Mouse (Mus musculus) myocyte (in vitro differentiated cells): ENCODE results near the gene Zyg11b. TPM values are rescaled to one million over a fixed set of nuclear protein-coding genes. Genes with fewer than 3 reads are reported as not detected.
A peak's percentile ranks its signal among the peaks of the same experiment; 100 is the strongest.

ENCODE experiments used
- H3K27me3 ChIP-seq: one replicate; pipeline ENCODE4 v1.6.1; 2011; ENCODE audit not compliant: control insufficient read depth, insufficient read depth, insufficient read length
- H3K36me3 ChIP-seq: one replicate; pipeline ENCODE4 v1.6.1; 2011; ENCODE audit not compliant: control insufficient read depth, insufficient read depth
- H3K4me2 ChIP-seq: one replicate; pipeline ENCODE4 v1.6.1; 2011; ENCODE audit warnings: low read depth, control low read depth
- H3K4me3 ChIP-seq: one replicate; pipeline ENCODE4 v1.5.1; 2011; ENCODE audit warnings: mild to moderate bottlenecking, control low read depth, moderate library complexity
- H3K79me2 ChIP-seq: one replicate; pipeline ENCODE4 v1.6.1; 2011; ENCODE audit not compliant: control insufficient read depth, insufficient read depth
- H3ac ChIP-seq: one replicate; pipeline ENCODE4 v1.6.1; 2011; ENCODE audit not compliant: control insufficient read depth, insufficient read length
- CEBPB ChIP-seq: IDR thresholded peaks from 2 replicates; pipeline ENCODE4 v1.6.1; 2011; ENCODE audit warnings: mild to moderate bottlenecking, moderate library complexity; ENCODE audit not compliant: poor library complexity, insufficient read depth, severe bottlenecking
- E2F4 ChIP-seq: IDR thresholded peaks from one replicate; pipeline ENCODE4 v1.6.1; 2011; ENCODE audit warnings: mild to moderate bottlenecking, control low read depth, moderate library complexity; ENCODE audit not compliant: insufficient read depth
- MAX ChIP-seq: IDR thresholded peaks from one replicate; pipeline ENCODE4 v1.6.1; 2011; ENCODE audit warnings: low read depth, mild to moderate bottlenecking, control low read depth
- MYOD1 ChIP-seq, 3 experiments: IDR thresholded peaks; one replicate each; pipeline ENCODE4 v1.6.1; 2011; ENCODE audit warnings: control low read depth in 2 of 3, low read depth in 2 of 3, mild to moderate bottlenecking in 2 of 3, moderate library complexity in 1 of 3; ENCODE audit not compliant: insufficient read length in 2 of 3, control insufficient read depth in 1 of 3
- MYOG ChIP-seq, 3 experiments: IDR thresholded peaks; one replicate each; pipeline ENCODE4 v1.6.1; 2011; ENCODE audit warnings: control low read depth in 2 of 3, low read depth in 2 of 3, mild to moderate bottlenecking in 2 of 3; ENCODE audit not compliant: insufficient read length in 2 of 3, control insufficient read depth in 1 of 3, insufficient read depth in 1 of 3
- POLR2A ChIP-seq: IDR thresholded peaks from one replicate; pipeline ENCODE4 v1.6.1; 2011; ENCODE audit warnings: low read depth, mild to moderate bottlenecking, control low read depth, moderate library complexity; ENCODE audit not compliant: insufficient read length
- POLR2AphosphoS2 ChIP-seq: IDR thresholded peaks from one replicate; pipeline ENCODE4 v1.6.1; 2011; ENCODE audit warnings: low read depth, control low read depth; ENCODE audit not compliant: insufficient read length
- REST ChIP-seq: IDR thresholded peaks from one replicate; pipeline ENCODE4 v1.6.1; 2011; ENCODE audit warnings: mild to moderate bottlenecking, control low read depth, moderate library complexity; ENCODE audit not compliant: insufficient read depth, insufficient read length
- SRF ChIP-seq: IDR thresholded peaks from one replicate; pipeline ENCODE4 v1.6.1; 2011; ENCODE audit warnings: low read depth; ENCODE audit not compliant: control insufficient read depth, insufficient read length
- TCF12 ChIP-seq: IDR thresholded peaks from one replicate; pipeline ENCODE4 v1.6.1; 2011; ENCODE audit warnings: mild to moderate bottlenecking, control low read depth; ENCODE audit not compliant: poor library complexity, insufficient read depth, severe bottlenecking
- TCF3 ChIP-seq: IDR thresholded peaks from one replicate; pipeline ENCODE4 v1.6.1; 2011; ENCODE audit warnings: low read depth, control low read depth; ENCODE audit not compliant: insufficient read length
- USF1 ChIP-seq: IDR thresholded peaks from one replicate; pipeline ENCODE4 v1.6.1; 2011; ENCODE audit warnings: low read depth, mild to moderate bottlenecking, control low read depth, moderate library complexity
- polyA plus RNA-seq: library from polyadenylated mRNA; unstranded; fragments of >200 nt; fragmentation: generic; extraction: Trizol; gene quantifications from one replicate; pipeline ENCODE4 v1.2.1, GENCODE M21; 2012; ENCODE audit warnings: missing spikeins

Zyg11b gene
- 12.8 TPM for polyA plus RNA-seq

GRCm38 (mm10) chr4:108300670-108301373 lies at the start of gene Zyg11b:
Gene Zyg11b (minus strand): TSS chr4:108301096.
- H3K27me3 ChIP-seq: no peaks in the 10 kb centered on the region
- peak within 1 kb of the TSS; percentile 80 for H3K4me2 ChIP-seq
- peak within 1 kb of the TSS; percentile 66 for H3K4me3 ChIP-seq
- H3K79me2 ChIP-seq: peaks cover 48% of the 10 kb centered on the region
- H3K36me3 ChIP-seq: no peaks in the 10 kb centered on the region
- H3ac ChIP-seq: peak within 1 kb of the TSS; percentile 98
- TF ChIP-seq REST (no peak), POLR2AphosphoS2 (peak; percentile 91), SRF (peak; percentile 40), POLR2A (peak; percentile 94), MYOD1 (IDR thresholded peaks at IDR 0.05; ENCODE audit: control insufficient read depth in 1 of 3, insufficient read length in 2 of 3, low read depth in 2 of 3) (peak in 1 of 3 experiments; percentile 12), MYOG (IDR thresholded peaks at IDR 0.05; ENCODE audit: control insufficient read depth in 1 of 3, insufficient read depth in 1 of 3, insufficient read length in 2 of 3, low read depth in 2 of 3) (no peak)

DNA sequence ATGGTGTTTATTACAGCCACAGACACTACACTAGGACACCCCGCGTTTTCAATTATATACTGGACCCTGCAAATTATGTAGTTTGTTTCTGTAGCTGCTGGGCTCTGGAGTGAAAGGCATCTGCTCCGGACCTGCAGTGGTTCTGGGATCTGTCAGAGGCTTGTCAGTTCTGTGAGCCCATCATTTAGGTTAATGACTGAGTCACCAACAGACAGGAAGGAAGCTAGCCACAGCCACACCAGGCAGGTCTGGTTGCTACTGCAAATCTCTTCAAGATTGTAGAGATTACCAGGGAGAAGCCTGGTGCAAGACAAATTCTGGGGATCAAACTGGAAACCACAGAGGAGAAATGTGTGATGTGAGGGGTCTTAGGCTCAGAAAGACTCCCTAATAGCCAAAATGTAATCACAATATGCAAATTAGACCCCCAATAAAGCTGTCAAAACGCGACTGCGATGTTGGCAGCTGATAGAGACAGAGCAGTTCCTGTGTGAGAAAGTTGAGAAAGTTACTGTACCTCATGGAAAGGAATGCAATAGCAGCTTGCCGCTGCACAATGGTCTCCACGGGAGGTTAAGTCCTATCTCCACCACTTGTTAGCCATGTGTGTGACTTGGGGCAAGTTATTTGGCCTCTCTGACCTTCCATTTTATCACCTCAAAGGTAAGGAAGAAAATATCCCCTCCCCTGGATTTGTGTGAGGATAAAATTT lies 49.1 kb upstream of the Zyg11b start:
- Histone ChIP-seq H3K4me2 (peak overlapping the region; percentile 67), H3K4me3 (no peak overlapping the region), H3K79me2 (no peaks in the 10 kb centered on the region), H3K27me3 (no peaks in the 10 kb centered on the region), H3K36me3 (no peaks in the 10 kb centered on the region), H3ac (no peak overlapping the region)
- TF ChIP-seq TCF3 (no peak), TCF12 (no peak), USF1 (no peak), MAX (no peak), REST (no peak), MYOG (IDR thresholded peaks at IDR 0.05; ENCODE audit: control insufficient read depth in 1 of 3, insufficient read depth in 1 of 3, insufficient read length in 2 of 3, low read depth in 2 of 3) (no peak), POLR2AphosphoS2 (no peak), CEBPB (no peak), SRF (no peak), POLR2A (no peak), MYOD1 (IDR thresholded peaks at IDR 0.05; ENCODE audit: control insufficient read depth in 1 of 3, insufficient read length in 2 of 3, low read depth in 2 of 3) (no peak), E2F4 (no peak)

DNA sequence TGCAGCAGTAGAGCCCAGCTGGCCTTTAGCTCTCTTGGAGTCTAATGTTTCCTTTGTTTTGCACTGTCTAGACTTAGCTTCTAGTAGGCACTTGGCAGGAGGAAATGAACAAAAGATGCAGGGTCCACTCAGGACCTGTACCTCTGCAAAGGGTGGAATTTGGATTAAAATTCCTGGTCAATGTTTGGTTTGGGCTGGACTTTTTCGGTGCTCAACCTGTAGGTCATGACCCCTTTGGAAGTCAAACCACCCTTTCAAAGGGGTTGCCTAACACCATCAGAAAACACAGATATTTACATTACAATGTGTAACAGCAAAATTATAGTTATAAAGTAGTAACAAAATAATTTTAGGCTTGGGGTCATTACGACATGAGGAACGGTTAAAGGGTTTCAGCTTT lies 48.2 kb upstream of the Zyg11b start:
- Histone ChIP-seq H3K4me2 (no peak overlapping the region), H3K79me2 (no peaks in the 10 kb centered on the region), H3K4me3 (no peak overlapping the region), H3K36me3 (no peaks in the 10 kb centered on the region), H3K27me3 (no peaks in the 10 kb centered on the region), H3ac (no peak overlapping the region)
- TF ChIP-seq MYOG (IDR thresholded peaks at IDR 0.05; ENCODE audit: control insufficient read depth in 1 of 3, insufficient read depth in 1 of 3, insufficient read length in 2 of 3, low read depth in 2 of 3) (no peak), E2F4 (no peak), POLR2AphosphoS2 (no peak)

GRCm38 (mm10) chr4:108348256-108348875 lies 47.5 kb upstream of the Zyg11b start:
- H3K4me3 ChIP-seq: no peak overlapping the region
- H3K79me2 ChIP-seq: no peaks in the 10 kb centered on the region
- H3K4me2 ChIP-seq: no peak overlapping the region

More at GRCm38 (mm10) chr4:108348256-108348875, 47.5 kb upstream of the Zyg11b start:
- Histone ChIP-seq H3ac (no peak overlapping the region), H3K27me3 (no peaks in the 10 kb centered on the region), H3K36me3 (no peaks in the 10 kb centered on the region)
- no peak for TF ChIP-seq REST
- TF ChIP-seq POLR2A: no peak
- TF ChIP-seq E2F4: no peak
- TF ChIP-seq SRF: no peak
- TF ChIP-seq TCF12: no peak
- TF ChIP-seq MAX: no peak
- TF ChIP-seq TCF3: no peak
- no peak for TF ChIP-seq MYOD1 (IDR thresholded peaks at IDR 0.05; ENCODE audit: control insufficient read depth in 1 of 3, insufficient read length in 2 of 3, low read depth in 2 of 3)
- no peak for TF ChIP-seq USF1
- no peak for TF ChIP-seq MYOG (IDR thresholded peaks at IDR 0.05; ENCODE audit: control insufficient read depth in 1 of 3, insufficient read depth in 1 of 3, insufficient read length in 2 of 3, low read depth in 2 of 3)
- TF ChIP-seq CEBPB: no peak
- TF ChIP-seq POLR2AphosphoS2: no peak
